Mouse (Mus musculus): ENCODE measurements around the gene Ang. TPM values are rescaled to one million over a fixed set of nuclear protein-coding genes. Genes with fewer than 3 reads are reported as not detected.

The Ang gene
- total RNA-seq, 2 experiments from 2014 or later: 2.1 TPM

Other genes starting within 250 kb of the Ang start
- gene Tep1, start 220.6 kb upstream of the Ang start, total RNA-seq (2021): 1 to 10 TPM; 1.6 to 3.4 TPM
- gene Klhl33, start 193.6 kb upstream of the Ang start, total RNA-seq (2021): 1 to 10 TPM; 1.3 to 1.7 TPM
- gene Osgep, start 166.3 kb upstream of the Ang start, total RNA-seq (2021): 10 to 100 TPM; 37.8 to 40.1 TPM
- 10 to 100 TPM; 78.9 to 83.2 TPM for gene Apex1, start 166.2 kb upstream of the Ang start, total RNA-seq (2021)
- gene Pip4p1, start 160.3 kb upstream of the Ang start, total RNA-seq (2021): 10 to 100 TPM; 72.8 to 76.0 TPM
- gene Pnp, start 160.1 kb upstream of the Ang start, total RNA-seq (2021): 10 to 100 TPM in 1 of 2 experiments, 1 to 10 TPM in 1; 9.3 to 11.6 TPM
- gene Gm49342, start 146.6 kb upstream of the Ang start, total RNA-seq (2021): 10 to 100 TPM in 1 of 2 experiments, 1 to 10 TPM in 1; 8.0 to 10.6 TPM
- 1 to 10 TPM in 1 of 2 experiments, under 1 TPM in 1; 0.78 to 1.0 TPM for gene Pnp2, start 135.2 kb upstream of the Ang start, total RNA-seq (2021)
- gene Rnase10, start 83.4 kb upstream of the Ang start, total RNA-seq (2021): under 1 TPM in 1 of 2 experiments, not detected in 1; 0.24 TPM
- gene Rnase9, start 49.3 kb upstream of the Ang start, total RNA-seq (2021): not detected
- gene Rnase11, start 41.0 kb upstream of the Ang start, total RNA-seq (2021): not detected
- not detected for gene Rnase12, start 33.5 kb upstream of the Ang start, total RNA-seq (2021)
- not detected for gene Olfr750, start 16.7 kb upstream of the Ang start, total RNA-seq (2021)
- gene Rnase4, start 73 bp upstream of the Ang start, total RNA-seq (2021): 10 to 100 TPM; 10.3 to 11.0 TPM
- gene Eddm3b, start 23.3 kb downstream of the Ang start, total RNA-seq (2021): not detected
- gene Rnase6, start 32.8 kb downstream of the Ang start, total RNA-seq (2021): under 1 TPM in 1 of 2 experiments, not detected in 1; 0.32 TPM
- under 1 TPM in 1 of 2 experiments, not detected in 1; 0.48 TPM for gene Rnase1, start 55.6 kb downstream of the Ang start, total RNA-seq (2021)
- not detected for gene Rnase2b, start 71.1 kb downstream of the Ang start, total RNA-seq (2021)
- gene Ang2, start 108.0 kb downstream of the Ang start, total RNA-seq (2021): not detected
- not detected for gene Ear14, start 112.2 kb downstream of the Ang start, total RNA-seq (2021)
- not detected for gene Rnase2a, start 165.0 kb downstream of the Ang start, total RNA-seq (2021)